Mouse (Mus musculus): Measurements from ENCODE around the gene 9830107B12Rik.
"Not testable (repeated sequence)": the region's sequence is repeated elsewhere in the genome, so short reads cannot be mapped to it uniquely, and the experiment has no call there.

DNA sequence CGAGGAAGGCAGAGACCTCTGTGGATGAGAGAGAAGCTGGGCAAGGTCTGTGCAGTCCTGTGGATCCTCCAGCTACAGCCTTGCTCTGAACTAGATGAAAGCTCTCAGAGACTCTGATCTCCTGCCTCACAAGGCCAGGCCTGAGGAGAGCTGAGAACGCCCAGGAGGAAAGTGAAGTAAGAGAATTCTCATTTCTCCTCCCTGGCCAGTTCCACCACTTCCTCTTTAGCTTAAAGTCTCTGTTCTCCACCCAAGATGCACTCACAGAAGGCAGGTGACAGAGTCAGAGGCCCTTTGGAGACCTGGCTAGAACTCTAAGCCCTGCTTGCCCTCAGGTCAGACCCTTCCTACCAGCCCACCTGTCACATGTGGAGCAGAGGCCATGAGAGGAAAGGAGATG, 21.0 kb upstream of the 9830107B12Rik start, which contains the start of gene A530064D06Rik:
- TF ChIP-seq CTCF (IDR thresholded peaks at IDR 0.05; ENCODE audit: low read depth); EP300 (optimal IDR thresholded peaks at IDR 0.05): not testable (repeated sequence)
